Mouse (Mus musculus) liver, embryonic 15.5 days (tissue): ENCODE measurements at regions not wholly inside any gene's neighbourhood (a gene's known extent, or its start where the extent isn't known, plus 50 kb on each side); places are given as distances from the start of the nearest gene placed in this dataset.
"Not testable (repeated sequence)": the region's sequence is repeated elsewhere in the genome, so short reads cannot be mapped to it uniquely, and the experiment has no call there.

Experiments
- ATAC-seq: fragments of 200-750 bp; cut with Nextera tagmentation; 2 replicates; pipeline ENCODE4 v1.8.0; 2017; ENCODE audit warnings: moderate number of reproducible peaks, mild to moderate bottlenecking, moderate library complexity; ENCODE audit not compliant: insufficient read depth
- H3K27ac ChIP-seq: fragments of 300-500 bp; sonication (generic); replicated peaks from 2 replicates; pipeline ENCODE4 v1.5.1; 2015; ENCODE audit warnings: mild to moderate bottlenecking, inconsistent platforms
- H3K27me3 ChIP-seq: fragments of 300-500 bp; sonication (generic); 2 replicates; pipeline ENCODE4 v1.6.1; 2015; ENCODE audit warnings: mild to moderate bottlenecking, inconsistent platforms
- H3K36me3 ChIP-seq: fragments of 300-500 bp; sonication (generic); replicated peaks from 2 replicates; pipeline ENCODE4 v1.6.1; 2015; ENCODE audit warnings: moderate library complexity, mild to moderate bottlenecking, inconsistent platforms
- H3K4me1 ChIP-seq: fragments of 300-500 bp; sonication (generic); replicated peaks from 2 replicates; pipeline ENCODE4 v1.6.1; 2015; ENCODE audit warnings: inconsistent platforms
- H3K4me2 ChIP-seq: fragments of 300-500 bp; sonication (generic); 2 replicates; pipeline ENCODE4 v1.6.1; 2015; ENCODE audit warnings: moderate library complexity, mild to moderate bottlenecking, inconsistent platforms
- H3K4me3 ChIP-seq: fragments of 300-500 bp; sonication (generic); replicated peaks from 2 replicates; pipeline ENCODE4 v1.5.1; 2015; ENCODE audit warnings: mild to moderate bottlenecking, inconsistent platforms
- H3K9ac ChIP-seq: fragments of 300-500 bp; sonication (generic); 2 replicates; pipeline ENCODE4 v1.6.1; 2015; ENCODE audit warnings: moderate library complexity, mild to moderate bottlenecking, inconsistent platforms
- H3K9me3 ChIP-seq: fragments of 300-500 bp; sonication (generic); replicated peaks from 2 replicates; pipeline ENCODE4 v1.6.1; 2016; ENCODE audit warnings: inconsistent platforms
- WGBS: fragments of 180-500 bp; shearing (Covaris S2); methylation state at CpG from one replicate; pipeline ENCODE4 v1.1.7; 2015; ENCODE audit warnings: mixed read lengths; ENCODE audit not compliant: insufficient replicate concordance; 5-methylcytosine and 5-hydroxymethylcytosine counted together

DNA sequence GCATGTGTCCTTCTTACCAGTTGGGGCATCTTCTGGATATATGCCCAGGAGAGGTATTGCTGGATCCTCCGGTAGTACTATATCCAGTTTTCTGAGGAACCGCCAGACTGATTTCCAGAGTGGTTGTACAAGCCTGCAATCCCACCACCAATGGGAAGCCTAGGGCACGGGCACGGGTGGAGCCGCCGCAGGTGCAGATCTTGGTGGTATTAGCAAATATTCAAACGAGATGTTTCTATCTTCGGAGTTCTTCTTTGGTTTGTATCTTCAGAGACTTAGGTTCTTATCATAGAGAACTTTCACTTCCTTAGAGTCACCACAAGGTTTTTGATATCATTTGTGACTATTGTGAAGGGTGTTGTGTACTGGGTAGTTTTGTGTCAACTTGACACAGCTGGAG lies 103.1 kb downstream of the Btbd35f12 start:
- not testable (repeated sequence) for H3K9ac ChIP-seq, H3K36me3 ChIP-seq, H3K9me3 ChIP-seq, H3K4me2 ChIP-seq, H3K4me1 ChIP-seq, H3K27me3 ChIP-seq, H3K4me3 ChIP-seq, H3K27ac ChIP-seq
- peak; percentile 66; the same call in 1 of the 2 replicates for ATAC-seq
- 66% methylated on average over 8 of the region's 8 CpGs for WGBS
